Comparison of ENCODE assay signal across 11 mouse cellular contexts in the genomic region with DNA sequence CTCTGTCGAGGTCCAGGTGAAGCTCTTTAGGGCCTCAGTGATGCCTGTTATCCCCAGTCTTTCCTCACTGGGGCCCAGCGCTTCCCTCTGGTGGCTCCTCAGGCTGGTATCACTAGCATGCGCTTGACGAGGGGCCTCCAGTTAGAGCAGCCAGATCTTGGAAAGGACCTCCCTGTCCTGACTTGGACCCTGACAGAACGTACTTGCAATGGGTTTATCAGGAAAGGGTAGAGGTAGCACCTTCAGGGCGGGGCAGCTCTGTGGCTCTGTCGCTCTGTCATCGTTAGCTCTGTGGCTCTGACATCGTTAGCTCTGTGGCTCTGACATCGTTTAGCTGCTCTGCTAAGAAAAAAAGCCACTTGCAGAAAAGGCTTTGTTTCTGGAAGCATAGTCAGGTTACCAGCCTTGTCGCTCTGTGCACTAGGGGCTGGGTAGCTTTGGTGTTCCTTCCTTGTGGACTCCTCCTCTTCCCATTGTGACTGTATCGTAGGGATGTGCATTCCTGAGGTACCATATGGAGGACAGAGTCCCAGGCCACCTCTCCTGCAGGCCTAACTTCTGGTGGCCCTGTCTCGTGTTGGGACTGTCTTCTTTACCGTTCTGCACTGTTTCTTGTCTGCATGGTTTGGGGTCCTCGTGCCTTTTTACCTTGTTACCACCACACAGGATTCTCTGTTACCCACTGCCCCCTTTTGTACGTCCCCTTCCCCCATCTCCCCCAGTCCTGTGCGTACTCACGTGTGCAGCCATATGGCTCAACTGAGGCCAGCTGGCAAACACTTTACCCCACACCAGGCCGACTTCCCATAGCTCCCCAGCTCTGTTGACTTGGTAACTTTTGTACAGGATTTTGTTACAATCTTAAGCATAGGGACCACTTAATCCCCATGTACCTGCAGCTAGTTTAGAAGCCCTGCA.
DNase-seq lines count a peak whose midpoint lies in the region; ATAC-seq lines count a peak whose summit lies in the region.
"Had no signal": no experiment of that assay in that cellular context is flagged by ENCODE, and none has a peak within 500 bp of the region (broad histone marks: within the 10 kb centered on the region; RNA-seq: fewer than 3 reads in every experiment).

No protein-coding gene starts in this region.

- H3K4me1 ChIP-seq in embryonic facial prominence, embryonic 12.5 days, result peaks cover 21% of the 10 kb centered on the region
- H3K4me1 ChIP-seq in hindbrain, embryonic 11.5 days (replicated peaks; ENCODE audit: control insufficient read depth, insufficient read depth, low read length), result no peaks in the 10 kb centered on the region
- peaks cover 15% of the 10 kb centered on the region for H3K4me1 ChIP-seq in midbrain, embryonic 12.5 days

- peaks cover 19% of the 10 kb centered on the region for H3K36me3 ChIP-seq in embryonic facial prominence, embryonic 12.5 days
- 0 out of 2 replicates have a peak, but pooled peaks cover 5% of the 10 kb centered on the region for H3K36me3 ChIP-seq in hindbrain, embryonic 11.5 days (ENCODE audit: control insufficient read depth, insufficient read depth, low read length)
- peaks cover 32% of the 10 kb centered on the region for H3K36me3 ChIP-seq in midbrain, embryonic 12.5 days

- H3K4me2 ChIP-seq in embryonic facial prominence, embryonic 12.5 days (replicated peaks), result no peak overlapping the region
- no peak overlapping the region for H3K4me2 ChIP-seq in hindbrain, embryonic 11.5 days (replicated peaks; ENCODE audit: low read depth, low read length)
- H3K4me2 ChIP-seq in midbrain, embryonic 12.5 days (replicated peaks), result no peak overlapping the region

- H3K9me3 ChIP-seq in embryonic facial prominence, embryonic 12.5 days, result no peaks in the 10 kb centered on the region
- H3K9me3 ChIP-seq in hindbrain, embryonic 11.5 days (ENCODE audit: control insufficient read depth, low read length), result no peaks in the 10 kb centered on the region
- H3K9me3 ChIP-seq in midbrain, embryonic 12.5 days, result no peaks in the 10 kb centered on the region

- 55% methylated on average over 19 of the region's 19 CpGs for WGBS in embryonic facial prominence, embryonic 12.5 days
- WGBS in hindbrain, embryonic 11.5 days, result 63% methylated on average over 19 of the region's 19 CpGs
- WGBS in midbrain, embryonic 12.5 days, result 63% methylated on average over 19 of the region's 19 CpGs

- no peak overlapping the region for H3K4me3 ChIP-seq in embryonic facial prominence, embryonic 12.5 days
- H3K4me3 ChIP-seq in hindbrain, embryonic 11.5 days (ENCODE audit: low read depth, low read length), result no peak overlapping the region
- H3K4me3 ChIP-seq in midbrain, embryonic 12.5 days, result no peak overlapping the region

- no peak overlapping the region for H3K9ac ChIP-seq in embryonic facial prominence, embryonic 12.5 days
- no peak overlapping the region; the same call in 1 of the 2 replicates for H3K9ac ChIP-seq in hindbrain, embryonic 11.5 days (ENCODE audit: low read depth, low read length)
- H3K9ac ChIP-seq in midbrain, embryonic 12.5 days (replicated peaks), result no peak overlapping the region
- H3K9ac ChIP-seq: liver, embryonic 14.5 days had no signal

- DNase-seq in cerebellum, adult 9-11 months, result peak; percentile 36
- no peak for DNase-seq in cerebellum, adult 18-20 months
- DNase-seq in hindbrain, embryonic 11.5 days (ENCODE audit: low spot score), result no peak
- no peak for DNase-seq in Muller cell, postnatal 12 days (ENCODE audit: inconsistent ontology term)
- no peak for DNase-seq in left cerebral cortex, adult 18-20 months (ENCODE audit: low spot score in 2 of 2)
- DNase-seq: heart, postnatal 4 days had no signal

- peak overlapping the region; percentile 78 for H3K27ac ChIP-seq in embryonic facial prominence, embryonic 12.5 days
- peak overlapping the region; percentile 58 for H3K27ac ChIP-seq in hindbrain, embryonic 11.5 days (ENCODE audit: low read depth, low read length)
- peak overlapping the region; percentile 56; the same call in 1 of the 2 replicates for H3K27ac ChIP-seq in midbrain, embryonic 12.5 days (replicated peaks)
- H3K27ac ChIP-seq: liver, embryonic 14.5 days had no signal

- no peak for ATAC-seq in embryonic facial prominence, embryonic 12.5 days (ENCODE audit: insufficient number of reproducible peaks, insufficient read depth, low FRiP score, low TSS enrichment)
- no peak for ATAC-seq in hindbrain, embryonic 11.5 days (ENCODE audit: low FRiP score)
- no peak for ATAC-seq in midbrain, embryonic 12.5 days (ENCODE audit: low FRiP score, low read depth)
- no peak for ATAC-seq in activated CD4-positive, CD25-positive, alpha-beta regulatory T cell, adult 4 months
- ATAC-seq: Patski had no signal

- no peaks in the 10 kb centered on the region for H3K27me3 ChIP-seq in embryonic facial prominence, embryonic 12.5 days
- no peaks in the 10 kb centered on the region for H3K27me3 ChIP-seq in hindbrain, embryonic 11.5 days (ENCODE audit: control insufficient read depth, insufficient read depth, low read length)
- no peaks in the 10 kb centered on the region for H3K27me3 ChIP-seq in midbrain, embryonic 12.5 days
- H3K27me3 ChIP-seq: Patski had no signal
